In the genomic region with DNA sequence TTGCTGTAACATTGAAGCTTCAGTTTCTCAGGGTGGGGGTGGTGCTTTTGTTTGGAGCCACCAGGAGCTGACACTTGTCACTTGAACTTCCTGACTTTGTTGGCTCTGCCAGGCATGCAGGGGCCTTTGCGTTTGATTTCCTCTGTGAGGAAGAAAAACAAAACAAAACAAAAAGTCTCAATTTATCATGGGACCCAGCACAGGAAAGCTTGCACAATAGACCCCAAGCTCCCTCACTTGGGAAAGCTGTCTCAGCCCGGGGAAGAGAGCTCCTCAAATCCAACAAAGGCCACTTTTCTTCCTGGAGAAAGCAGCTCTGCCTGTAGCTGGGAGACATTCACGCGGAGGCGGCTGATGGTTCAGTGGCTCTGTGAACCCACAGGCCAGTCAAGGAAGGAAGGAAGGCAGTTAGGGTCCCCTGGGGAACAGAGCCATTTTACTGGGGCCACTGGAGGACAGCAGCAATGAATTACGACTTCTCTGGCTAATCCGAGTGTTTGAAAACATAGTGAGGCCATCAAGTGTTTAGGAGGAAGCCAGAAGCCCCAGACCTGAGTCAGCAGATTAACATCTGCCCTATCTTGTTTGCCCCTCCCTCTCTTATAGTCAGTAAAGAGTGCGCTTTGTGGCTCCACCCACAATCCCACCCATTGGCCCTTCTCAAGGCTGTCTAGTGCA, we compare ENCODE assay signal across 9 mouse cellular contexts. TPM values are rescaled to one million over a fixed set of nuclear protein-coding genes. Genes with fewer than 3 reads are reported as not detected.
DNase-seq lines count a peak whose midpoint lies in the region; ATAC-seq and TF ChIP-seq lines count a peak whose summit lies in the region.
"Had no signal": no experiment of that assay in that cellular context is flagged by ENCODE, and none has a peak within 500 bp of the region (broad histone marks: within the 10 kb centered on the region; RNA-seq: fewer than 3 reads in every experiment).

No protein-coding gene starts in this region.

- no peak for TF ChIP-seq CTCF in forebrain, postnatal 0 days (IDR thresholded peaks at IDR 0.05; ENCODE audit: low read depth)
- TF ChIP-seq CTCF in cerebellum, adult 2 months (IDR thresholded peaks at IDR 0.05; ENCODE audit: borderline replicate concordance, insufficient read depth, low read depth, low read length) = no peak

- H3K4me3 ChIP-seq in forebrain, postnatal 0 days (ENCODE audit: low read depth, low read length) = no peak overlapping the region
- no peak overlapping the region for H3K4me3 ChIP-seq in forebrain, embryonic 11.5 days (ENCODE audit: low read depth, low read length)
- no peak overlapping the region for H3K4me3 ChIP-seq in embryonic facial prominence, embryonic 15.5 days (replicated peaks)
- H3K4me3 ChIP-seq in intestine, embryonic 14.5 days (ENCODE audit: low read depth, low read length) = no peak overlapping the region
- no peak overlapping the region for H3K4me3 ChIP-seq in liver, embryonic 16.5 days (ENCODE audit: low read depth, low read length)
- no peak overlapping the region for H3K4me3 ChIP-seq in cerebellum, adult 2 months (replicated peaks; ENCODE audit: insufficient read depth, low read depth, low read length)
- H3K4me3 ChIP-seq: myocyte had no signal

- no peak overlapping the region for H3K4me2 ChIP-seq in forebrain, postnatal 0 days (ENCODE audit: low read depth)
- no peak overlapping the region for H3K4me2 ChIP-seq in forebrain, embryonic 11.5 days (ENCODE audit: low read depth, low read length, severe bottlenecking)
- H3K4me2 ChIP-seq in embryonic facial prominence, embryonic 15.5 days (replicated peaks) = no peak overlapping the region
- H3K4me2 ChIP-seq in intestine, embryonic 14.5 days (ENCODE audit: low read length) = no peak overlapping the region
- H3K4me2 ChIP-seq in liver, embryonic 16.5 days (ENCODE audit: low read depth, low read length) = peak overlapping the region; percentile 25; the same call in 1 of the 2 replicates

- TF ChIP-seq POLR2A in cerebellum, adult 2 months (IDR thresholded peaks at IDR 0.05; ENCODE audit: borderline replicate concordance, insufficient read depth, low read length) = no peak

- H3K9me3 ChIP-seq in forebrain, postnatal 0 days (ENCODE audit: low read length) = no peaks in the 10 kb centered on the region
- no peaks in the 10 kb centered on the region for H3K9me3 ChIP-seq in forebrain, embryonic 11.5 days (ENCODE audit: control insufficient read depth, low read length)
- no peaks in the 10 kb centered on the region for H3K9me3 ChIP-seq in embryonic facial prominence, embryonic 15.5 days (replicated peaks)
- H3K9me3 ChIP-seq in intestine, embryonic 14.5 days (ENCODE audit: control insufficient read depth, low read length) = no peaks in the 10 kb centered on the region
- H3K9me3 ChIP-seq in liver, embryonic 16.5 days (replicated peaks; ENCODE audit: control insufficient read depth, low read length) = no peaks in the 10 kb centered on the region

- no peaks in the 10 kb centered on the region for H3K27me3 ChIP-seq in forebrain, postnatal 0 days (ENCODE audit: insufficient read depth, low read length)
- peaks cover 9% of the 10 kb centered on the region for H3K27me3 ChIP-seq in forebrain, embryonic 11.5 days (ENCODE audit: control insufficient read depth, insufficient read depth, low read length)
- no peaks in the 10 kb centered on the region for H3K27me3 ChIP-seq in embryonic facial prominence, embryonic 15.5 days
- no peaks in the 10 kb centered on the region for H3K27me3 ChIP-seq in intestine, embryonic 14.5 days (replicated peaks; ENCODE audit: control insufficient read depth, insufficient read depth, low read length)
- H3K27me3 ChIP-seq in liver, embryonic 16.5 days (ENCODE audit: control insufficient read depth, insufficient read depth, low read depth, low read length) = no peaks in the 10 kb centered on the region
- no peaks in the 10 kb centered on the region for H3K27me3 ChIP-seq in cerebellum, adult 2 months (ENCODE audit: control insufficient read depth, insufficient read depth, low read length)

- WGBS in forebrain, postnatal 0 days = 48% methylated on average over 8 of the region's 8 CpGs
- WGBS in forebrain, embryonic 11.5 days = 39% methylated on average over 8 of the region's 8 CpGs
- WGBS in embryonic facial prominence, embryonic 15.5 days = 28% methylated on average over 8 of the region's 8 CpGs
- 28% methylated on average over 8 of the region's 8 CpGs for WGBS in intestine, embryonic 14.5 days
- 13% methylated on average over 8 of the region's 8 CpGs for WGBS in liver, embryonic 16.5 days (ENCODE audit: insufficient replicate concordance)
- 45% methylated on average over 8 of the region's 8 CpGs for WGBS in cerebellum, adult 2 months

- H3K9ac ChIP-seq in forebrain, postnatal 0 days = no peak overlapping the region
- no peak overlapping the region for H3K9ac ChIP-seq in forebrain, embryonic 11.5 days (ENCODE audit: low read length)
- H3K9ac ChIP-seq in embryonic facial prominence, embryonic 15.5 days = no peak overlapping the region
- H3K9ac ChIP-seq in intestine, embryonic 14.5 days (ENCODE audit: low read length) = no peak overlapping the region
- no peak overlapping the region for H3K9ac ChIP-seq in liver, embryonic 16.5 days (ENCODE audit: low read depth, low read length)

- no peak for ATAC-seq in forebrain, postnatal 0 days
- ATAC-seq in forebrain, embryonic 11.5 days (replicated peaks; ENCODE audit: low FRiP score) = no peak
- no peak for ATAC-seq in embryonic facial prominence, embryonic 15.5 days (ENCODE audit: insufficient number of reproducible peaks, low FRiP score, low TSS enrichment, low read depth)
- ATAC-seq in intestine, embryonic 14.5 days (replicated peaks; ENCODE audit: low FRiP score, low TSS enrichment, low read depth) = no peak
- ATAC-seq in liver, embryonic 16.5 days (ENCODE audit: low read depth) = peak; percentile 57

- no peak for DNase-seq in forebrain, postnatal 0 days
- no peak for DNase-seq in forebrain, embryonic 11.5 days (ENCODE audit: low spot score)
- no peak for DNase-seq in intestine, embryonic 14.5 days (ENCODE audit: low spot score)
- peak; percentile 53 for DNase-seq in skeletal muscle tissue, adult 2 months (ENCODE audit: low read depth, low spot score)
- no peak for DNase-seq in right cerebral cortex, postnatal 25 days
- DNase-seq in cerebellum, adult 2 months = no peak

- peak overlapping the region; percentile 35; the same call in 1 of the 2 replicates for H3K27ac ChIP-seq in forebrain, postnatal 0 days (ENCODE audit: low read depth, low read length)
- H3K27ac ChIP-seq in forebrain, embryonic 11.5 days (ENCODE audit: low read depth, low read length) = no peak overlapping the region
- H3K27ac ChIP-seq in embryonic facial prominence, embryonic 15.5 days (replicated peaks) = peak overlapping the region; percentile 34; the same call in 1 of the 2 replicates
- H3K27ac ChIP-seq in intestine, embryonic 14.5 days (ENCODE audit: low read depth) = peak overlapping the region; percentile 62
- peak overlapping the region; percentile 63 for H3K27ac ChIP-seq in liver, embryonic 16.5 days (ENCODE audit: low read length)
- no peak overlapping the region for H3K27ac ChIP-seq in cerebellum, adult 2 months (ENCODE audit: insufficient read depth, low read length)

- no peaks in the 10 kb centered on the region for H3K36me3 ChIP-seq in forebrain, postnatal 0 days (ENCODE audit: insufficient read depth)
- H3K36me3 ChIP-seq in forebrain, embryonic 11.5 days (ENCODE audit: control insufficient read depth, insufficient read depth, low read length) = no peaks in the 10 kb centered on the region
- no peaks in the 10 kb centered on the region for H3K36me3 ChIP-seq in embryonic facial prominence, embryonic 15.5 days
- no peaks in the 10 kb centered on the region for H3K36me3 ChIP-seq in intestine, embryonic 14.5 days (ENCODE audit: control insufficient read depth, insufficient read depth, low read length)
- no peaks in the 10 kb centered on the region for H3K36me3 ChIP-seq in liver, embryonic 16.5 days (ENCODE audit: control insufficient read depth, insufficient read depth)

- H3K4me1 ChIP-seq in forebrain, postnatal 0 days (ENCODE audit: insufficient read depth) = no peaks in the 10 kb centered on the region
- peaks cover 5% of the 10 kb centered on the region for H3K4me1 ChIP-seq in forebrain, embryonic 11.5 days (replicated peaks; ENCODE audit: control insufficient read depth, insufficient read depth, low read length)
- peaks cover 20% of the 10 kb centered on the region for H3K4me1 ChIP-seq in embryonic facial prominence, embryonic 15.5 days
- peaks cover 13% of the 10 kb centered on the region for H3K4me1 ChIP-seq in intestine, embryonic 14.5 days (replicated peaks; ENCODE audit: control insufficient read depth, insufficient read depth, low read length)
- H3K4me1 ChIP-seq in liver, embryonic 16.5 days (ENCODE audit: control insufficient read depth, low read depth, low read length) = peaks cover 19% of the 10 kb centered on the region
- no peaks in the 10 kb centered on the region for H3K4me1 ChIP-seq in cerebellum, adult 2 months (ENCODE audit: control insufficient read depth, insufficient read depth, low read length)

RNA-seq across cellular contexts. Expression of a gene that starts 15.3 kb away (rescaled TPM):
- total RNA-seq in forebrain, postnatal 0 days (2014; rRNA removed) = 0.52 TPM in 1 of 2 replicates, not detected in the other
- 0.22 and 0.34 TPM in 2 replicates for polyA plus RNA-seq in forebrain, postnatal 0 days (2015; fragmentation: Nextera tagmentation; extraction: Ambion mirVana)
- 0.17 and 0.45 TPM in 2 replicates for polyA plus RNA-seq in forebrain, embryonic 11.5 days (2014; fragmentation: Nextera tagmentation; extraction: Ambion mirVana)
- polyA plus RNA-seq in embryonic facial prominence, embryonic 15.5 days (2015; fragmentation: Nextera tagmentation; extraction: Ambion mirVana) = 3.2 and 3.7 TPM in 2 replicates
- polyA plus RNA-seq in intestine, embryonic 14.5 days (2014; fragmentation: Nextera tagmentation; extraction: Ambion mirVana) = 0.26 TPM in 1 of 2 replicates, not detected in the other
- 0.13 and 0.14 TPM in 2 replicates for polyA plus RNA-seq in liver, embryonic 16.5 days (2015; fragmentation: Nextera tagmentation; extraction: Ambion mirVana)
- polyA plus RNA-seq in cerebellum, adult 2 months (2012; rRNA removed) = 0.26 and 0.29 TPM in 2 replicates

Comparison
In these comparisons a context has a peak if more than half of its experiments do, and no peak if none do; other contexts are left out.
1. H3K27ac ChIP-seq: peak in forebrain, postnatal 0 days (single experiment), embryonic facial prominence, embryonic 15.5 days (single experiment), intestine, embryonic 14.5 days (single experiment) and liver, embryonic 16.5 days (single experiment); none in forebrain, embryonic 11.5 days (single experiment) and cerebellum, adult 2 months (single experiment).